Mouse (Mus musculus) monocyte, adult 5-6 weeks (primary cell): ENCODE results near the gene Meltf. TPM values are rescaled to one million over a fixed set of nuclear protein-coding genes. Genes with fewer than 3 reads are reported as not detected.

Source experiments
- ATAC-seq: fragments of 153-309, 156-312 bp; replicated peaks from 2 replicates; pipeline ENCODE4 v1.8.0; 2017; ENCODE audit warnings: mild to moderate bottlenecking; ENCODE audit not compliant: low TSS enrichment, insufficient number of reproducible peaks, severe bottlenecking, poor library complexity, low FRiP score
- total RNA-seq: library from RNA; stranded (forward); fragments of 200-1000, 200-491, 200-594 nt; gene quantifications from 3 replicates; pipeline ENCODE4 v1.2.3, GENCODE M21; 2017

Meltf gene
- total RNA-seq, 1 experiment from 2014 or later, result not detected

DNA sequence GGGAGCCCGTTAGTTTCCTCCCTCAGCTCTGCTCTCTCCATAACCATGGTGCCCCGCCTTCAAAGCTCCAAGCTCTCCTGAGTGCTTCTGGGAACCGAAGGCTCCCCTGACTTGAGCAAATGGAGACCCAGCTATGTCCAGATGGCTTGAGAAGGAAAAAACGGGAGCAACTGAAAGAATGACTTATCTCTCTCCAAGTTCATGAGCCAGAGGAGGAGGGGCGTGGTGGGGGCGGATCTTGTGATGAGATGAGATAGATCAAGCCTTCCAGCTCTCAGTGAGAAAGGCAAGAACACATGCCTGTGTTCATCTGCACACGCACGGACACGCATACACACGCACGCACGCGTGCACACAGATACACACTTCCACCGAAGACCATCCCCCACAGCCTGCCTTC lies 4.7 kb downstream of the Meltf start:
- no peak for ATAC-seq

DNA sequence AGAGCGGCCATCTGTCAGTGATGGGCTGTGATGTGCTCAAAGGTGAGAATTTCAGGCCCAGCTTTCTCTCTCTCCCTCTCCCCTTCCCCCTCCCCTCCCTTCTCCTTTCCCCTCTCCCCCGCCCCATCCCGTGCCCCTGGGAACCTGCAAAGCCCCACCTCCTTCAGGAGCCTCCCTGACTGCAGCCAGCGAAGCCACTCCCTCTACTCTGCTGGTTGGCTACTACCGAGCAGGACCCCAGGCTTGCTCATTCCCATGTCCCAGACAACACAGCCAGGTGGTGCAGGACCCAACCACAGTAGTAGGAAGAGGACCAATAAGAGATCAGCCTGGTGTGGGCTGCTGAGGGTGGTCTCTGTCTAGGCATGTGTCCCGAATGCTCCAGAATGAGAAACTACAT lies 5.3 kb downstream of the Meltf start:
- no peak for ATAC-seq

- no peak for ATAC-seq
Measured at GRCm38 (mm10) chr16:31890907-31891306, 12.3 kb downstream of the Meltf start.

DNA sequence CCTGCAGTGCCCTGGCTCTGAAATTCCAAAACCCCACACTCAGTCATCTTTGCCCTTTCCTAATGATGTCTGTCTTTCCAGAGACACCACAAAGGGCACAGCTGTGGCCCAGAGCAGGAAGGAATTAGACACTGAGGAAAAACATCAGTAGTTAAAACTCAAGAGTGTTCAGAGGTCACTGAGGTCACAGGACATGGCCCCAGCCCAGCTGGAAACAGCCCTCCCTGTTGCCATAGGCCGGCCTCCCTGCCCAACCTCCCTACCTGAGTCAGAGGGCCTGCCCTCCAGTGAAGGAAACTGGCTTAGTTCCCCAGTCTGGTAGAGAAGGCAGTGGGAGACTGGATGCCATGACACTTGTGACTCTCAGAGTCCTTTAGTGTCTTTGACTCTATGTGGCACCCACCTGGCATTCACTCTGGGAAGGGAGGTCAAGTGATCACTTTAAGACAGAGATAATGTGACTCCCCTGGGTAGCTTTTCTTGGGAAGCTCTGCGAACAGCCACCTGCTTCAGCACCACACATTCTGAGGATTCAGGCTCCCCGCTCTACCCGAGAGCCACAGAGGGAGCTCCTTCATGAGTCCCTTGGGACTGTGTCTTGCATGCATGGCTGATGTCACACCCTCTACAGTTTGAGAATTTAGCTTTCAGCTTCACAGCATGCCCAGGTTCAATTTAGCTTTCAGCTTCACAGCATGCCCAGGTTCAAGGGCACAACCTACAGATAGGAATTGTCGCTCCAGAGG lies 15.0 kb downstream of the Meltf start:
- ATAC-seq, result no peak

- no peak for ATAC-seq
Measured at GRCm38 (mm10) chr16:31896971-31897774, 18.6 kb downstream of the Meltf start.

DNA sequence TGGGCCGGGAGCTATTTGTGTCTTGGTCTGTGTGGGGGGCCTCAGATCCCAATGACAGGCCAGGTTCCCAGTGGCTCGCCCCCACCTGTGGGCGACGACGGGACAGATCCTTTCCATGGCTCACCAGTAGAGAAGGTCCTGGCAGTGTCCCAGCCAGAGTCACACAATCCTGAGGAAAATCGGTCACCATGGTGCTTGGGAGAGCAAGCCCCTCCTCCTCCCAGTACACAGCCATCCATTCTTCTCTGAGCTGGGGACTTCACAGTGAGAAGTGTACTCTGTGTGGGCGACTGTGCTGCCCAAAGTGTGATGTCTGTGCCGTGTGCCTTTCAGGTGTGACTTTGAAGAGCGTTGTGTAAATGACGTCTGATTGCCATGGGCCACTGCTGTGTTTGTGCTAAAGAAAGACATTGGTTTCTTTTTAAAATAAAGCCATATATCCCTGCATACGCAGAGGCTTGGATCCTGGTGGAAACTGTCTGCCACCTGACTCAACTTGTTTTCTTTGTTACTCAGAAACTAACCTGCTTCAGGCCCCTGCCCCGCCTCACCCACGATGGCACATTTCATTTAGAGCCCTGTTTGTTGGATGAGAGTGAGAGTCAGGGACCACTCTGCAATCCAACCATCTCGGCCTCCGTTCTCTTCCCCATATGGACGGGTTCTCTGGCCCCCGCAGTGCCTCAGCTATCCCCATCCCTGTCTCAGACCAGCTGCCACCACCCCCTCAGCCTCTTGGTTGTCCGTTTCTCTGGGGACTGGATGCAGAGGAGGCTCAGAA lies 20.1 kb downstream of the Meltf start:
- ATAC-seq, result no peak

DNA sequence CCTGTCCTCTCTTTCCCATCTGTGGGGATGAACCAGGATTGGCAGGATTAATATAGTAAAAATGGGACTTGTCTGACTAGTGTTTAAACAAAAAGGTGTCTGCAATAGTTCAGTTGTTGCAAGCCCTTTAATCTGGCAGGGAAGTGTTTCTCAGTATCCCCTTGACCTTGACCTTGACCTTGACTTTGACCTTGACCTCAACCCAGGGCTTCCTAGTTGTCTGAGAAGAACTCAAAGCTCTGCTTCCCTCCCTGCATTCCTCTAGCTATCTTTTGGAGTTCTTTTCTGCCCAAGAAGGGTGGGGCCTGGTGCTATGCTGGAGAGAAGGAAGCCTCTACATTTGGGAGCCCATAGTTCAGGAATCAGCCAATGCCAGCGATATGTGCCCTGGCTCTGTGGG lies 23.3 kb downstream of the Meltf start:
- ATAC-seq, result no peak

GRCm38 (mm10) chr16:31903239-31903638 lies 24.6 kb downstream of the Meltf start:
- no peak for ATAC-seq

- ATAC-seq, result no peak
Measured at GRCm38 (mm10) chr16:31905331-31905730, 26.7 kb downstream of the Meltf start.

GRCm38 (mm10) chr16:31905891-31906825 lies 27.5 kb downstream of the Meltf start:
- ATAC-seq, result no peak

GRCm38 (mm10) chr16:31906896-31907295 lies 28.3 kb downstream of the Meltf start:
- no peak for ATAC-seq

DNA sequence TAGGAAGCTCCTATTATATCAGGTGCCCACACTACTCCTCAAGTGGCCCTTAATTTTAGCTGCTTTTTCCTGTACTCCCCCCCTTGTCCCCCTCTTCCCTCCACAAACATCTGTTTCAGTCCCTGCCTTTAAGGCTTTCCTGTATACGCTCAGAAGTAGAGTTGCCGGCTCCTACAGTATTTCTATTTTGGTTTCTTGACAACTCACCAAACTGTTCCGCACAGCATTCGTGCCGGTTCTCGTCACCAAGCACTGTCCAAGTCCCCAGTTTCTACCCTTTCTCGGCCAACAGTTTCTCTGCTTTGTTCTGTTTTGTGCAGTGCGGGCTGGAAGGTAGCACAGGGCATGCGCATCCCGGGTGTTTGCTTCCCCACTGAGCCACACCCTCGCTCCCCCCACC lies 30.3 kb downstream of the Meltf start:
- no peak for ATAC-seq

GRCm38 (mm10) chr16:31910281-31910847 lies 31.8 kb downstream of the Meltf start:
- ATAC-seq, result no peak

DNA sequence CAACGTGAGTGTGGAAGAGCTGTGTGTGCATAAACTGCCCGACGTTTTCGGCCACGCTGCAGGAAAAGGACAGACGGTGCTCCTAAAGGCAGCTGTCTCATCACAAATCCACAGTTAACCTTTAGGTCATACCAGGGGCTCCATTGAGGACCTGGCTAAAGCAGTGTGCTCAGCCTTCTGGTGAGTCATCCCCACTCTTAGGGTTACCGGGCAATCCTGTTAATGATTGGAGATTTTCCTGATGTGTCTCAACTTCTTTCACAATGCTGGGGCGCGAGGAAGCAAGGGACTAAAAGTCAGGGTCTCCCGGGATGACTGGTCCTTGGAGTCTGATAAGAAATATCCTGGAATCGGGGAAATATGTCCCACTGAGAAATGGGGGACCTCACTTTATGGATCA lies 39.2 kb downstream of the Meltf start:
- no peak for ATAC-seq

- peak; percentile 64 for ATAC-seq
Measured at GRCm38 (mm10) chr16:31918248-31918724, 39.7 kb downstream of the Meltf start.

DNA sequence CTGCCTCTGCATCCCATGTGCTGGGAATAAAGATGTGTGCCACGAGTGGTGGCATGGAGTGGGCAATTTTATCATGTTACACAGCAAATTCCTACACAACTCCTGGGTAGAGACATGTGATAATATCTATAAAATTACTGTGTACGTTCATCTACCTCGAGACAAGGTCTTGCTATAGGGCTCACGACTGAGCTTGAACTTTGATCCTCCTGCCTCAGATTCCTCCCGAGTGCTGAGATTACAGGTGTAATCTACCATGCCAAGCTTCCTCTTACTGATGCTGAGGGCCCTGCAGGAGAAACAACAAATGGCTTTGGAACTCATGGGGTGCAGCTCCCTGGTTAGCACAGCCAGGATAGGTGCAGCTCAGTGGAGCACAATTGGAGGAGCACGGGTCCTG lies 45.8 kb downstream of the Meltf start:
- ATAC-seq, result no peak

DNA sequence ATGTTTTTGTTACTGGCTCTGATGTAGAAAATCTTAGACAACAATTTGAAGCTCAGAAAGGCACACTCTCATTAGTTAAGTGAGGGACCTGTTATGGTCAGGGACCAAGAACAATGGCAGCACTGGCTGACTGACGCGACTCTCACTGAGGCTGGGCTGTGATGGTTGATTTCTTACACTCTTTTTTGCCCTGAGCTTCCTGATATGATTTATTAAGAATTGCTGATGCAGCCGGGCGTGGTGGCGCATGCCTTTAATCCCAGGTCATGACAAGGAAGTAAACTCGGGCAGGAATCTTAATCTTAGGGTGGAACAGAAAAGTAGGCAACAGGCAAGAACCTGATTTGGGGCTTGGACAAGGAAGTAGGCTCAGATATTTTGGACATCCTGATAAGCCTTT lies 47.5 kb downstream of the Meltf start:
- ATAC-seq, result no peak
